Mouse (Mus musculus): ENCODE data around the gene Spta1. TPM values are rescaled to one million over a fixed set of nuclear protein-coding genes. Genes with fewer than 3 reads are reported as not detected.

The Spta1 gene
- polyA plus RNA-seq, 1 experiment from 2014 or later = 0.18 TPM

- Histone ChIP-seq H3K4me3 (no peak overlapping the region), H3K36me3 (no peaks in the 10 kb centered on the region), H3K4me1 (replicated peaks) (no peaks in the 10 kb centered on the region), H3K9me3 (no peaks in the 10 kb centered on the region), H3K9ac (no peak overlapping the region), H3K27me3 (no peaks in the 10 kb centered on the region), H3K27ac (replicated peaks) (no peak overlapping the region), H3K4me2 (no peak overlapping the region)
- 83% methylated on average over 7 of the region's 7 CpGs for WGBS
- ATAC-seq (ENCODE audit: low FRiP score, low read depth) = no peak
Measured at GRCm38 (mm10) chr1:174204699-174205098, 32.1 kb downstream of the Spta1 start.

GRCm38 (mm10) chr1:174212286-174212685 is 39.7 kb downstream of the Spta1 start:
- Histone ChIP-seq H3K36me3 (no peaks in the 10 kb centered on the region), H3K4me3 (no peak overlapping the region), H3K4me1 (replicated peaks) (no peaks in the 10 kb centered on the region), H3K9ac (no peak overlapping the region), H3K27ac (replicated peaks) (no peak overlapping the region), H3K27me3 (no peaks in the 10 kb centered on the region), H3K4me2 (no peak overlapping the region), H3K9me3 (no peaks in the 10 kb centered on the region)
- ATAC-seq (ENCODE audit: low FRiP score, low read depth) = no peak
- WGBS = 89% methylated on average over 5 of the region's 5 CpGs

GRCm38 (mm10) chr1:174215270-174216038 is 42.9 kb downstream of the Spta1 start:
- no peaks in the 10 kb centered on the region for H3K9me3 ChIP-seq
- no peak overlapping the region for H3K4me3 ChIP-seq
- ATAC-seq (ENCODE audit: low FRiP score, low read depth) = no peak
- no peaks in the 10 kb centered on the region for H3K36me3 ChIP-seq
- H3K4me1 ChIP-seq (replicated peaks) = no peaks in the 10 kb centered on the region
- H3K4me2 ChIP-seq = no peak overlapping the region
- 86% methylated on average over 8 of the region's 8 CpGs for WGBS
- no peak overlapping the region for H3K9ac ChIP-seq
- no peak overlapping the region for H3K27ac ChIP-seq (replicated peaks)
- no peaks in the 10 kb centered on the region for H3K27me3 ChIP-seq

GRCm38 (mm10) chr1:174216528-174217204 is 44.1 kb downstream of the Spta1 start:
- Histone ChIP-seq H3K27ac (replicated peaks) (no peak overlapping the region), H3K4me1 (replicated peaks) (no peaks in the 10 kb centered on the region), H3K9me3 (no peaks in the 10 kb centered on the region), H3K27me3 (no peaks in the 10 kb centered on the region), H3K36me3 (no peaks in the 10 kb centered on the region), H3K4me3 (no peak overlapping the region), H3K4me2 (no peak overlapping the region), H3K9ac (no peak overlapping the region)
- no peak for ATAC-seq (ENCODE audit: low FRiP score, low read depth)
- WGBS = 91% methylated on average over 8 of the region's 8 CpGs

GRCm38 (mm10) chr1:174239916-174240315 is 67.3 kb downstream of the Spta1 start:
- ATAC-seq (ENCODE audit: low FRiP score, low read depth) = no peak
- H3K4me2 ChIP-seq = no peak overlapping the region
- H3K4me1 ChIP-seq (replicated peaks) = no peaks in the 10 kb centered on the region
- H3K9me3 ChIP-seq = no peaks in the 10 kb centered on the region
- H3K27ac ChIP-seq (replicated peaks) = no peak overlapping the region
- no peaks in the 10 kb centered on the region for H3K36me3 ChIP-seq
- H3K4me3 ChIP-seq = no peak overlapping the region
- no peaks in the 10 kb centered on the region for H3K27me3 ChIP-seq
- WGBS = 89% methylated on average over 4 of the region's 4 CpGs
- no peak overlapping the region for H3K9ac ChIP-seq

GRCm38 (mm10) chr1:174244621-174245020 is 72.0 kb downstream of the Spta1 start:
- Histone ChIP-seq H3K9ac (no peak overlapping the region), H3K27me3 (no peaks in the 10 kb centered on the region), H3K9me3 (no peaks in the 10 kb centered on the region), H3K36me3 (no peaks in the 10 kb centered on the region), H3K4me2 (no peak overlapping the region), H3K4me1 (replicated peaks) (no peaks in the 10 kb centered on the region), H3K4me3 (no peak overlapping the region), H3K27ac (replicated peaks) (no peak overlapping the region)
- ATAC-seq (ENCODE audit: low FRiP score, low read depth) = no peak
- 66% methylated on average over 2 of the region's 2 CpGs for WGBS

- Histone ChIP-seq H3K4me3 (no peak overlapping the region), H3K4me2 (no peak overlapping the region), H3K27ac (replicated peaks) (no peak overlapping the region), H3K4me1 (replicated peaks) (no peaks in the 10 kb centered on the region), H3K9me3 (no peaks in the 10 kb centered on the region), H3K27me3 (no peaks in the 10 kb centered on the region), H3K36me3 (no peaks in the 10 kb centered on the region), H3K9ac (no peak overlapping the region)
- ATAC-seq (ENCODE audit: low FRiP score, low read depth) = no peak
- 94% methylated on average over 1 of the region's 1 CpGs for WGBS
Measured at GRCm38 (mm10) chr1:174246080-174246479, 73.5 kb downstream of the Spta1 start.

- H3K36me3 ChIP-seq = no peaks in the 10 kb centered on the region
- no peaks in the 10 kb centered on the region for H3K9me3 ChIP-seq
- no peak for ATAC-seq (ENCODE audit: low FRiP score, low read depth)
- 72% methylated on average over 6 of the region's 6 CpGs for WGBS
- H3K27me3 ChIP-seq = no peaks in the 10 kb centered on the region
- H3K9ac ChIP-seq = no peak overlapping the region
- no peaks in the 10 kb centered on the region for H3K4me1 ChIP-seq (replicated peaks)
- H3K27ac ChIP-seq (replicated peaks) = no peak overlapping the region
- H3K4me2 ChIP-seq = no peak overlapping the region
- H3K4me3 ChIP-seq = no peak overlapping the region
Measured at GRCm38 (mm10) chr1:174247170-174247569, 74.6 kb downstream of the Spta1 start.

GRCm38 (mm10) chr1:174250376-174250775 is 77.8 kb downstream of the Spta1 start:
- no peak for ATAC-seq (ENCODE audit: low FRiP score, low read depth)
- Histone ChIP-seq H3K9me3 (no peaks in the 10 kb centered on the region), H3K4me1 (replicated peaks) (no peaks in the 10 kb centered on the region), H3K9ac (no peak overlapping the region), H3K4me3 (no peak overlapping the region), H3K27me3 (no peaks in the 10 kb centered on the region), H3K36me3 (no peaks in the 10 kb centered on the region), H3K27ac (replicated peaks) (no peak overlapping the region), H3K4me2 (no peak overlapping the region)
- WGBS = 71% methylated on average over 2 of the region's 2 CpGs

- no peak within 1 kb of the TSS for H3K27ac ChIP-seq (replicated peaks)
- H3K9ac ChIP-seq = no peak within 1 kb of the TSS
- H3K27me3 ChIP-seq = no peaks in the 10 kb centered on the region
- H3K4me3 ChIP-seq = no peak within 1 kb of the TSS
- no peaks in the 10 kb centered on the region for H3K36me3 ChIP-seq
- ATAC-seq (ENCODE audit: low FRiP score, low read depth) = no peak
- H3K4me1 ChIP-seq (replicated peaks) = no peaks in the 10 kb centered on the region
- no peak within 1 kb of the TSS for H3K4me2 ChIP-seq
- 82% methylated on average over 3 of the region's 3 CpGs for WGBS
- no peaks in the 10 kb centered on the region for H3K9me3 ChIP-seq
Measured at GRCm38 (mm10) chr1:174251961-174252360, 79.4 kb downstream of the Spta1 start, which contains the start of gene Olfr419. Gene Olfr419, minus strand, starts transcription at chr1:174252061.

GRCm38 (mm10) chr1:174267816-174268215 is 95.2 kb downstream of the Spta1 start:
- no peak overlapping the region for H3K4me3 ChIP-seq
- no peaks in the 10 kb centered on the region for H3K36me3 ChIP-seq
- H3K27ac ChIP-seq (replicated peaks) = no peak overlapping the region
- no peak for ATAC-seq (ENCODE audit: low FRiP score, low read depth)
- no peaks in the 10 kb centered on the region for H3K27me3 ChIP-seq
- H3K9ac ChIP-seq = no peak overlapping the region
- 86% methylated on average over 4 of the region's 4 CpGs for WGBS
- no peaks in the 10 kb centered on the region for H3K9me3 ChIP-seq
- H3K4me2 ChIP-seq = no peak overlapping the region
- H3K4me1 ChIP-seq (replicated peaks) = no peaks in the 10 kb centered on the region

GRCm38 (mm10) chr1:174269162-174269561 is 96.6 kb downstream of the Spta1 start:
- H3K27ac ChIP-seq (replicated peaks) = no peak overlapping the region
- 77% methylated on average over 4 of the region's 4 CpGs for WGBS

More at GRCm38 (mm10) chr1:174269162-174269561, 96.6 kb downstream of the Spta1 start:
- Histone ChIP-seq H3K4me2 (no peak overlapping the region), H3K27me3 (no peaks in the 10 kb centered on the region), H3K9ac (no peak overlapping the region), H3K9me3 (no peaks in the 10 kb centered on the region), H3K36me3 (no peaks in the 10 kb centered on the region), H3K4me3 (no peak overlapping the region), H3K4me1 (replicated peaks) (no peaks in the 10 kb centered on the region)
- ATAC-seq (ENCODE audit: low FRiP score, low read depth) = no peak
